Mouse (Mus musculus) layer of hippocampus, postnatal 25 days (tissue): ENCODE results near the gene Rapgef6. TPM values are rescaled to one million over a fixed set of nuclear protein-coding genes. Genes with fewer than 3 reads are reported as not detected.
"Not testable (repeated sequence)": the region's sequence is repeated elsewhere in the genome, so short reads cannot be mapped to it uniquely, and the experiment has no call there.

Source experiments
- DNase-seq, 2 experiments: peaks; one replicate each; pipeline ENCODE4 v3.0.0; 2022; ENCODE audit warnings: mixed read lengths in 2 of 2, low spot score in 1 of 2; ENCODE audit errors: extremely low spot score in 1 of 2
- total RNA-seq, 2 experiments: library from RNA; stranded (reverse); gene quantifications; 2 replicates each; pipeline ENCODE4 v1.2.3; 2021

Gene Rapgef6
- total RNA-seq, 2 experiments from 2014 or later: 37.9 to 38.7 TPM

DNA sequence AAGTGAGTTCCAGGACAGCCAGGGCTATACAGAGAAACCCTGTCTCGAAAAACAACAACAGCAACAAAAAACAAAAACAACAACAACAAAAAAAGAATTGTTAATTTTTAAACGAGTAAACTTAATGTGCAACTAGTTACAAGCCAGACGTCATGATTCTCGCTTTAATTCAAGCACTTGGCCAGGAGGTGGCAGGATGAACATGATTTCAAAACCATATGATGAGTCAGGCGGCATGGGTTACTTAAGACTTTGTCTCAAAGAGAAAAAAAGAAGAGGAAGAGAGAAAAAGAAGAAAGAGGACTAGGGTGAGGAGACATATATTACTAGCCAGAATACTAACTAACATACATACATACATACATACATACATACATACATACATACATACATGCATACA, 40.1 kb downstream of the Rapgef6 start:
- DNase-seq: peak in 1 of 2 experiments; percentile 10

DNA sequence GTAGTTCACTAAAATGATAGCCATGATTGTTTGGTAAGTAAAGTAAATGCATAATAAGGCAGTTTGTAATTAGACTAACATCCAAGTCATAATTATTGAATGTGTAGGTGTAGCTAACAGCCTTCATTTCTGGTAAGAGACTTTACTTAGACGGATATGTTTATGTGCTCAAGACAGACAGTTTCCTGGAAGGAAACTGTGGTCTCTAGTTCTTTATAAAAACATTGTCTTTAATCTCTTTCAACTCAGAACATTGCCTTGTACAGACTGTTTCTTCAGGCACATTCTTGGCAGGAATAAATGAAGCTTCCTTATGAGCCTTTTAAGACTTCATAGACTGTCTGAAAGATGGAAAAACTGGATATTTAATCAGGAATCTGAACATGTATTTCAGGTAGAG, 45.3 kb downstream of the Rapgef6 start:
- DNase-seq: no peak

GRCm38 (mm10) chr11:54574741-54575140, 52.1 kb downstream of the Rapgef6 start:
- no peak for DNase-seq

DNA sequence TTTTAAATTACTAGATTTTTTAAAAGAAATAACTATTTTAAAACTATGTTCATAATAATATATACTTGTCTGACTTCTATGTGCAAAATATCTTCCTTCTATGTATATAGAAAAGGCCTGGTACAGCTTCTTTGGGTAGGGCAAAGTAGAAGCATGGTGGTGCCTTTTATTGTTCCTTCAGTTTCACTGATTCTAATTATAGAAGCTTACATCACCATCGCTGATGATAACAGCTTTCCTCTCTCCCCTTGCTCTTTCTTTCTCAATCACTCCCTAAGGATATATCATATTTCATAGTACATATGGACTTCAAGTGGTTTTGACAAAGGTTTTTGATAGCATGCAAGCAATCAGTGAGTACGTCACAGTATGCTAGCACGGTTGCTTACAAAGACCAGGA, 69.9 kb downstream of the Rapgef6 start:
- DNase-seq: no peak

DNA sequence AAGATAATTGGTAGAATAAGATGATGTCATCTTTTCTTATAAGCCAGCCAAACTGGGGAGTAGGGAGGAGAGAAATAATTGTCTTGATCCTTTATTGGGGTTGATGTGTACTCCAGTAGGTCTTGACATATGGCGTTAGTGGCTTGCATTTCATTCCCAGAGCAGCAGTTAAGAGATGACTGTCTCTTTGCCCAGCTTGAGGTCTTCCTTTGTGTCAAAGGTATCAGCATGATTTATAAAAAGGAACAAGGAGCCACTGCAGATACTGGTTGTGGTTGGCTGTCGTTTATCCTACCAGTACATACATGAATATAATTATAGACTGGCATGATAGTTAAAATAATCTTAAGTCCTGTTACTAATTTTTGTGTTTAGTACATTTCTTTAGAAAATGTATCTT, 71.4 kb downstream of the Rapgef6 start:
- DNase-seq: no peak

DNA sequence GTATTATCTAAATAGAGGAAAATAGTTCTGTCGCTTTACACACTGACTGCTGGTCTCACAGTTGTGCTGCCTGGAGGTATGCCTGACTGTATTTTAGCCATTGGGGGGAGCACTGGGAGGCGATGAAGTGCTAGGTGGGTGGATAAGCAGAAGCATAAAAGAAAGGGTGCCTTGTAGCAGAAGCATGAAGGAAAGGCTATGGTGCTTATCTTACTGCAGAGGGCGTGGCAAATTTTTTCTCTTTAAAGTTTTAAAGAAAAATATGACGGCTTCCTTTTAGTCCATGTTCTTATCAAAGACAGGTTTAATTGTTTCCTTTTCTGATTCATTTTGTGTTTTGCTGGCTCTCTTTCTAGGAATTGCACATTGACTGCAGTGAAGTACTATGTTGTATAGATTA, 72.4 kb downstream of the Rapgef6 start:
- DNase-seq: no peak

- DNase-seq: no peak
Measured at GRCm38 (mm10) chr11:54595905-54596555, 73.4 kb downstream of the Rapgef6 start.

GRCm38 (mm10) chr11:54597902-54598447, 75.3 kb downstream of the Rapgef6 start:
- DNase-seq: no peak

DNA sequence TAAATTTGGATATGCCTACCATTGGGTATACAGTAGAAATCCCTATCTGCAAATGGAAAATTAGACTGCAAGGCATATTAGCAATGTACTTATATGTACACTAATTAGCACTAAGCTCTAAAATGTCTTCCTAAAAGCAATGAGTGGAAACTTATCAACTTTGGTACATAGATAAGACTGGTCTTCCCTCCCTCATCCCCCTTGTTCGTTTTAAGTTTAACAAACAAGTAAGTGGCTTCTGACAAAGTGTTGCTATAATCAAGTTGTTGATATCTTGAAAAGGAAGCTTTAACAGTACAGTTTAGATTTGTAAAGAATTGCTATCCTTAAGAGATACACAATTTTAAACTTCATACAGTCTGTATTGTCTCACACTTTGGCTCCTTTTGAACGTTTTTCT, 78.5 kb downstream of the Rapgef6 start:
- DNase-seq: no peak

DNA sequence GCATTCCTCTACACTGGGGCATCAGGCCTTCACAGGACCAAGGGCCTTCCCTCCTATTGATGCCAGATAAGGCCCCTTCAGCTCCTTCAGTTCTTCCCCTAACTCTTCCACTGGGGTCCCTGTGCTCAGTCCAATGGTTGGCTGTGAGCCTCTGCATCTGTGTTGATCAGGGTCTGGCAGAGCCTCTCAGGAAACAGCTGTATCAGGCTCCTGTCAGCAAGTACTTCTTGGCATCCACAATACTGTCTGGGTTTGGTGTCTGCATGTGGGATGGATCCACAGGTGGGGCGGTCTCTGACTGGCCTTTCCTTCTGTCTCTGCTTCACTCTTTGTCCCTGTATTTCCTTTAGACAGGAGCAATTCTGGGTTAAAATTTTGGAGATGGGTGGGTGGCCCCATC, 80.1 kb downstream of the Rapgef6 start:
- DNase-seq: not testable (repeated sequence)

- DNase-seq: no peak
Measured at GRCm38 (mm10) chr11:54604415-54604814, 81.8 kb downstream of the Rapgef6 start.

GRCm38 (mm10) chr11:54613628-54614027, 91.0 kb downstream of the Rapgef6 start:
- DNase-seq: no peak

DNA sequence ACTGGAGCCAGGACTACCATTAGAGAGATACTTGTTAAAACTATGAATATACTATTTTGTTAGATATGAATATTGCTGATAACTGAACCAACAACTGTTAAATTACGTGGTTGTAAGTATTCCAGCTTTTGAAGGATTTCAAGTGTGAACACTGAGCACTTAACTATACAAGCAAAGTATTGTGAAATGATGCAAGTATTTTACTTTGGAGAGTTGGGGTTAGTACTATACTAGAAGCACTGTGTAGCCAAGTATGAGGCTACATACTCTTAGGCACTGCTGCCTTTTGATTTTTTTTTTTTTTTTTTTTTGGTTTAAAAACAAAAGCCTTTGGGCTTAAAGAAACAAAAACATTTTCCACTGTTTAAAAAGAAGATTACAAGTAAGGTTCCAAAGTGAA, 91.9 kb downstream of the Rapgef6 start:
- no peak for DNase-seq

DNA sequence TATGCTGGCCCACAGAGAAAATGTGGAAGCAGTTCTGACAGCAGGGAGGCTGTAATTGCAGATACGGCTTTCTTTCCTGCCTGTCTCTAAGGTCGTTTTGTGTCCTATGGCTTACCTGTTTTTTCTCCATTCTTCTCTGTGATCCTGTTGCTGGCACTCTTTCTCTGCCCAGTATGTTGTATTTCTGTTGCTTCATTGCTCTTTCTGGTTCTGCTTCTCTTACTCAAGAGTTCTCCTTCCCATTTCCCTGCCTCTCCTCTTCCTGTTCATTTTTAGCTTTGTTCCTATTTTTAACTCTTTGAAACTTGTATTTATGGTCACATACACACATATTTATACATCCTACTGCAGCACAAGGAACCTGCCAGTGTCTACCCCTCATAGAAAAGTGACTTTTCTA, 96.2 kb downstream of the Rapgef6 start:
- no peak for DNase-seq

GRCm38 (mm10) chr11:54621725-54622124, 99.1 kb downstream of the Rapgef6 start:
- DNase-seq: no peak

DNA sequence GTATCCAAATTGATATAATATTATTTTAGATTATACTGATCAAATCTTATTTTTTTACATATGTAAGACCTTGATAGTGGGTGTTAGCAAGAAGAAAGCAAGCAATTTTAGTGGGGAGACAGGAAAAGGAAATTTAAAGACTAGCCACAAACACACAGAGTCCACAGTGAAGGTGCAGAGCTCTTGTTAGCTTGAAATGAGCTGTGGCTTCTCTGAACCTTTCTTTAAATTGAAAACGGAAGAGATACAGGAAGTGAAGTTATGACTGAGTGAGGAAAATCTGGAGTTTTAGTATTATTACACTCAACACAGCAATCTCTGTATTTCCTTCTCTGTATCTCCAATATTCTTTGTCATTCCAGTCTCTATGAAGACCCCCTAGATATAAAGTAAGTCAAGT, 104.3 kb downstream of the Rapgef6 start:
- DNase-seq: no peak

GRCm38 (mm10) chr11:54646420-54646819, 123.8 kb downstream of the Rapgef6 start:
- DNase-seq: no peak

DNA sequence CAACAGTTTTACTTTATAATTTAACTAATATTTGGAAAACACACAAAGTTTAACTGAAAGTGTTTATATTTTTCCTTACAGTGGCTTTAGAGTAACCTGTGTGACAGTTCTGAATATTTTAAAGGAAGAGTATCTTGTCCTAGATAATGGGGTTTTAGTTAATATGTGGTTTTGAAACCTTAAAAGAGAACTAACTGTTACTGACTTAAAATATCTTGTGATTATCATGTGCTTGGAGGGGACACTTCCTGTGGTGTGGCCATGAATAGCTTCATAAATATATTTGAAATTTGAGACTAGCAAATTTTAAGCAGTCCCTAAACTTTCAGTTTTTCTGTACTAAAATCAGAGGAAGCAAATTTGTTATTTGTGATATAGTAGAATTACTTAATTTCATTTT, 125.9 kb downstream of the Rapgef6 start:
- DNase-seq: no peak

- no peak for DNase-seq
Measured at GRCm38 (mm10) chr11:54655420-54655819, 132.8 kb downstream of the Rapgef6 start.

- DNase-seq: no peak
Measured at GRCm38 (mm10) chr11:54673575-54674298, 151.1 kb downstream of the Rapgef6 start.

GRCm38 (mm10) chr11:54675792-54676489, 153.3 kb downstream of the Rapgef6 start:
- DNase-seq: no peak
